Mouse (Mus musculus) B cell, adult 67 days (primary cell): ENCODE data around the gene Ggn. TPM values are rescaled to one million over a fixed set of nuclear protein-coding genes. Genes with fewer than 3 reads are reported as not detected.

Experiments
- total RNA-seq, 2 experiments: library from RNA; stranded (reverse); gene quantifications; 4 replicates each; pipeline ENCODE4 v1.2.4; 2023

Gene Ggn
- not detected for total RNA-seq

DNA sequence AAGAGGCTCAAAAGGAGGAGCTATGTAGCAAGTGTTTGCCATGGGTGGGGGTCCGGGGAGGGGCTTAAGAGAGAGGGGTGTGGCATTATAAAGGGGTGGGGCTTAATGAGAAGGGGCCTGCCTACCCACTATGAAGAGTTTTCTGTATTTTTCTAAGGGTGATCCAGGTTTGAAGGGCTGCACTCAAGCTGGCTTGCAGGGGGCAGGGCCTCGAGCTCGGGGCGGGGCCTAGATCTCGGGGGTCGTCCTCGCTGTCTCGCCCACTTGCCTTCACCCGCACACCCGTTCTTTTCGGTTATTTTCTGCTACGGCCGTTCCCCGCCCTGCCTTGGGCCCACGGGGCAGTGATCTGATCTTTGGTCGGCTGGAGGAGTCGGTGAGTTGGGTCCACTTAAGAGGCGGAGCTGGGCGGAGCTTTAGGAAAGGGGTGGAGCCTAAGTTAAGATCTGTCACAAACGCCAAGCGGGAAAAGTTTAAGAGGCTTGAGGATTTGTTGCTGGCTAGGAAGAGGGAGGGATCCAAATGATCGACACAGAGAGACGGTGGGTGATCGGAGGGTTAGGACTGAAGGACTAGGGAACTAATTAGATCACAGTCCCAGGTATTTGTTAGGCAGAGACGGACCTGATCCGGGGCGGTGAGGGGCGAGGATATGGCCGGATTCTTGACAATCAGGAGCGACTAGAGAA lies at the start of gene Ggn, which contains the start of gene Spred3:
Ggn (plus strand) TSS at position 145 of the 689 bp plus-strand sequence.
Spred3 (minus strand) TSS at position 346 of the 689 bp plus-strand sequence.

DNA sequence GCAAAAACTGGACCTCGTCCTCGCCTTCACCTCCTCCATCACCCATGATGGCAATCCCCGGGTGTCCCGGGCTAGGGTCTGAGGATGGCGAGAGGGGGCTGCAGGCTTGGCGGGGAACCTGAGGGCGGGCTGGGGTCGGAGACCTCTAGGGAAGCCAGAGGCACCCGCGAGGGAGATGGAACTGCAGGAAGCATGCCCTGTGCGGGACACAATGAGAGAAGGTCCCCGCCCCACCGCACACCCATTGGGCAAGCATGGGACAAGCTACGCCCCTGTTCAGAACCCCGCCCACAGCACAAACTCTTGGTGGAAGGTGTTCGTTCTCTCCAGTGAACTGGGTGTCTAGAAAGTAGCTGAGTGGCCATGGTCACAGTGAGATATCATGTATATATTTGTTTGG lies 45.0 kb upstream of the Ggn start, which contains the start of gene Ryr1:
Ryr1 (minus strand) TSS at position 210 of the 400 bp plus-strand sequence.

GRCm38 (mm10) chr7:29134693-29135386 lies 35.2 kb upstream of the Ggn start, which contains the start of gene Rasgrp4:
TSS of gene Rasgrp4 (plus strand) at chr7:29134851.

DNA sequence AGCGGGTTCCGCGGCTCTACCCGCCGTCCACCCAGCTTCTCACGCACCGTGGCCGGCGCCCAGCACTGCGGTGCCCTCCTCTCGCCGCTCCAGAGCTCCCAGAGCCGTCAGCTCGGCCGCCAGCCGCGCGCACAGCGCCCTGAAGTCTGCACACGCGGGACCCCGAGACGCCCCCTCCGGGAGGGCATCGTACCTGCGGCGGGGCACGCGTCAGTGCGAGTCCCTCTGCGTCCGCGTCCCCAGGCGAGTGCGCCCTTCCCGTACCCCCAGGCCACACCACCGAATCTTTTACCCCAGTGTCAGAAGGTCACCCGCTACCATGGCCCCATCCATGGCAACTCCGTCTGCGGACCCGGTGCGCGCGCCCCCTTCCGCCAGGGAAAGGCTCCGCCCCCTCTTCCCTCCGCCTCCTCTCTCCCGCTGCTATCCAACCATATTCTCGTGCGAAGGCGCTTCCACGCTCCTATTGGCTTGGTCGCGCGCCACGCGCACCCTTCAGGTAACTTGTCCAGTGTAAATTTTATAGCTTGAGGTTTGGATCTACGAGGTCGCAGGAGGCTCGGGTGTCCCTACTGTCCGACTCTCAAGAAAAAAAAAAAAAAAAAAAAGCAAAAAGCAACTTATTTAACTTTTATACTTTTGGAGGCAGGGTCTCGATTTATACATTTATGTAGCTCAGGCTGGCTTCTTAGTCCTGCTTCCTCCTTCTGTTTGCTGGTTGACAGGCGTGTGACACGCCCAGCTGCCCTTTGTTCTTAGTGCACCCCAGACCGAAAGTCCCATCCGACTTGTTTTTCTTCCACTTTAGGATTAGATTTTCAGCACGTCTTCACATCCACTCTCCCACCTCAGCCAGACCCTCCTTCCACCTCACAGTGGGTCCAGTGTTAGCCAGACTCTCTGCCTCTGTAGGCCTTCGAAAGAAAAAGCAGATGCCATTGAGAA lies 13.9 kb upstream of the Ggn start, which contains the start of gene Fam98c:
Fam98c (minus strand) TSS at position 397 of the 945 bp plus-strand sequence.

GRCm38 (mm10) chr7:29180077-29180853 lies 10.3 kb downstream of the Ggn start, which contains the start of gene Psmd8:
TSS of gene Psmd8 (minus strand) at chr7:29180701.

GRCm38 (mm10) chr7:29213675-29214082 lies 43.7 kb downstream of the Ggn start, which contains the start of gene Catsperg1:
TSS of gene Catsperg1 (minus strand) at chr7:29214035.

Other genes with a start within 250 kb of the Ggn start
- gene Actn4, start 207.9 kb upstream of the Ggn start, total RNA-seq: 100 to 1,000 TPM; 108 to 109 TPM
- gene Eif3k, start 188.3 kb upstream of the Ggn start, total RNA-seq: 100 to 1,000 TPM; 267 to 290 TPM
- gene Map4k1, start 188.2 kb upstream of the Ggn start, total RNA-seq: 100 to 1,000 TPM; 344 to 379 TPM
- under 1 TPM; 0.32 to 0.39 TPM for gene Ryr1, start 45.0 kb upstream of the Ggn start, total RNA-seq
- 1 to 10 TPM; 4.1 to 4.4 TPM for gene Rasgrp4, start 35.4 kb upstream of the Ggn start, total RNA-seq
- 10 to 100 TPM; 27.9 to 33.3 TPM for gene Fam98c, start 14.0 kb upstream of the Ggn start, total RNA-seq
- 1 to 10 TPM; 1.5 to 1.7 TPM for gene Spred3, start 201 bp downstream of the Ggn start, total RNA-seq
- 100 to 1,000 TPM; 197 to 231 TPM for gene Psmd8, start 10.5 kb downstream of the Ggn start, total RNA-seq
- 1 to 10 TPM; 2.4 to 2.8 TPM for gene Catsperg1, start 43.8 kb downstream of the Ggn start, total RNA-seq
- 1 to 10 TPM; 1.4 to 1.9 TPM for gene Kcnk6, start 62.3 kb downstream of the Ggn start, total RNA-seq
- gene Yif1b, start 68.1 kb downstream of the Ggn start, total RNA-seq: 10 to 100 TPM; 22.3 to 24.6 TPM
- gene 2200002D01Rik, start 78.3 kb downstream of the Ggn start, total RNA-seq: 1 to 10 TPM; 3.2 to 3.5 TPM
- 10 to 100 TPM; 38.6 to 45.2 TPM for gene Spint2, start 111.7 kb downstream of the Ggn start, total RNA-seq
- not detected for gene Ppp1r14a, start 119.1 kb downstream of the Ggn start, total RNA-seq
- gene Dpf1, start 133.7 kb downstream of the Ggn start, total RNA-seq: 1 to 10 TPM in 1 of 2 experiments, not detected in 1; 1.0 TPM